Mouse (Mus musculus) liver, embryonic 12.5 days (tissue): ENCODE data around the gene Spag7. TPM values are rescaled to one million over a fixed set of nuclear protein-coding genes. Genes with fewer than 3 reads are reported as not detected.

Experiments used
- ATAC-seq: fragments of 200-750 bp; cut with Nextera tagmentation; 2 replicates; pipeline ENCODE4 v1.8.0; 2017; ENCODE audit warnings: moderate number of reproducible peaks, mild to moderate bottlenecking, moderate library complexity
- H3K27ac ChIP-seq: fragments of 300-500 bp; sonication (generic); 2 replicates; pipeline ENCODE4 v1.5.1; 2016; ENCODE audit warnings: mild to moderate bottlenecking
- H3K27me3 ChIP-seq: fragments of 300-500 bp; sonication (generic); replicated peaks from 2 replicates; pipeline ENCODE4 v1.6.1; 2016; ENCODE audit warnings: mild to moderate bottlenecking, moderate library complexity
- H3K36me3 ChIP-seq: fragments of 300-500 bp; sonication (generic); 2 replicates; pipeline ENCODE4 v1.6.1; 2016; ENCODE audit warnings: mild to moderate bottlenecking, moderate library complexity
- H3K4me1 ChIP-seq: fragments of 300-500 bp; sonication (generic); 2 replicates; pipeline ENCODE4 v1.6.1; 2016
- H3K4me2 ChIP-seq: fragments of 300-500 bp; sonication (generic); 2 replicates; pipeline ENCODE4 v1.6.1; 2016; ENCODE audit warnings: mild to moderate bottlenecking, moderate library complexity
- H3K4me3 ChIP-seq: fragments of 300-500 bp; sonication (generic); 2 replicates; pipeline ENCODE4 v1.5.1; 2016; ENCODE audit warnings: mild to moderate bottlenecking, moderate library complexity
- H3K9ac ChIP-seq: fragments of 300-500 bp; sonication (generic); 2 replicates; pipeline ENCODE4 v1.6.1; 2016; ENCODE audit warnings: mild to moderate bottlenecking, moderate library complexity
- H3K9me3 ChIP-seq: fragments of 300-500 bp; sonication (generic); replicated peaks from 2 replicates; pipeline ENCODE4 v1.6.1; 2016; ENCODE audit warnings: mild to moderate bottlenecking, moderate library complexity
- WGBS: fragments of 180-500 bp; shearing (Covaris S2); methylation state at CpG from one replicate; pipeline ENCODE4 v1.1.7; 2016; ENCODE audit not compliant: insufficient replicate concordance; 5-methylcytosine and 5-hydroxymethylcytosine counted together
- polyA plus RNA-seq: library from polyadenylated mRNA; unstranded; fragments of >200 nt; fragmentation: Nextera tagmentation; extraction: Ambion mirVana; gene quantifications from 2 replicates; pipeline ENCODE4 v1.2.1, GENCODE M21; 2016

Gene Spag7
- polyA plus RNA-seq, 1 experiment from 2014 or later: 84.5 TPM

DNA sequence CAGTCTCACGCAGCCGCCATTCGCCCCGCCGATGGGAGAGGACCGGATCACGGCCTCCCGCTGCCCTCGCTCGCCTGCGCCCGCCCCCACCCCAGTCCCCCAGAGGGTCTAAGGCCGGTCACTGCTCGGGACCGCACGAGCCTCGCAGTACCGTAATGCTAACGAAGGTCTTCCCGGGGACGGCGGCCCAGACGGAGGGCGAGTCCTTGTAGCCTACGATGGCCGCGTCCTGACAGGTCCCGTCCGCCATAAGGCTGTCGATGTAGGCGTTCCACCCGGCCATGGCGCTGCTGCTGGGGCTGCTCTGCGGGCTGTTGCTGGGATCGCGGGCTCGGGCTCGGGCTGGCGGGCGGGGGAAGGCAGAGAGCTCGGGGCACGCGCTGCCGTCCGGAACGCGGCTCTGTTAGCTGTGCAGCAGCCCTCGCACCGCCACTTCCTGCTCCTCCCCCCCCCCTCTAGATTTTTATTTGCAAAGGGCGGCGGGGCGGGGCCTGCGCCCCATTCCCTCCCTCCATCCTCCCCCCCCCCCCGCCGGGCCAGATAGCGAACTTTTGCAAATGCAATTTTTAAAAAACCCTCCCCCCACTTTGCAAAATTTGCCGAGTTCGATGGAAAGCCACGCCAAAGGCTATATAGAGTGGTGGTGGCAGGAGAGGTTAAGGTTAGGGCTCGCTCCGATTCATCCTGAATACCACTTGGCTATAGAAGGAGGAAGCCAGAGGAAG is 14.9 kb downstream of the Spag7 start, which contains the start of gene Pfn1:
Gene Pfn1 (minus strand): TSS at position 447 of the 725 bp plus-strand sequence.
- Histone ChIP-seq H3K4me3 (peak within 1 kb of the TSS; percentile 99), H3K36me3 (peaks cover 38% of the 10 kb centered on the region), H3K9ac (peak within 1 kb of the TSS; percentile 99), H3K27me3 (0 out of 2 replicates have a peak, but pooled peaks cover 9% of the 10 kb centered on the region), H3K4me2 (peak within 1 kb of the TSS; percentile 93), H3K4me1 (peaks cover 78% of the 10 kb centered on the region), H3K9me3 (no peaks in the 10 kb centered on the region), H3K27ac (peak within 1 kb of the TSS; percentile 99)
- WGBS: under 1% methylated on average over 58 of the region's 61 CpGs
- ATAC-seq: peak; percentile 46

GRCm38 (mm10) chr11:70653345-70654197 is 15.6 kb downstream of the Spag7 start:
- Histone ChIP-seq H3K36me3 (peaks cover 46% of the 10 kb centered on the region), H3K4me1 (peaks cover 81% of the 10 kb centered on the region), H3K27me3 (0 out of 2 replicates have a peak, but pooled peaks cover 9% of the 10 kb centered on the region), H3K9me3 (no peaks in the 10 kb centered on the region), H3K9ac (peak overlapping the region; percentile 99), H3K27ac (peak overlapping the region; percentile 99), H3K4me3 (peak overlapping the region; percentile 99), H3K4me2 (peak overlapping the region; percentile 93)
- ATAC-seq: peak; percentile 67
- under 1% methylated on average over 58 of the region's 63 CpGs for WGBS

DNA sequence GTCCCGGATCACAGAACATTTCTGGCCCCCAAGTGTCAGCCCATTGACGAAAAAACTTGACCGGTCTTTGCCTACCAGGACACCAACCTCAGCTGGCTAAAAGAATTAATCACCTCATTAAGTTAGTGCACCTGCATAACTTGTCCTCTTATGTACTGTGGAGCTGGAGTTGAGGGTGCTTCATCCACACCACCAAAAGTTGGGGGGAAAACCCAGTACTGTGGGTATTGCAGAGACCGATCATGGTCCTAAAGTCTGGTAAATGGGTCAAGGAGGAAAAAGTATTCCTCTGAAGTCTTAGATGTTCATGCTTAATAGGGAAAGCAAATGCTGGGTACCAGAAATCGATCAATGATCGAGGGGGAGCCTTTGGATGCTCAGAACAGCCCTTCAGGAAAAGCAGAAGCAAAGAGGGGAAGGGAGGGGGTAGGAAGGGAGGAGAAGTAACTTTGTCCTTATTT is 16.3 kb downstream of the Spag7 start:
- H3K36me3 ChIP-seq: peaks cover 47% of the 10 kb centered on the region
- 0 out of 2 replicates have a peak, but pooled peaks cover 9% of the 10 kb centered on the region for H3K27me3 ChIP-seq
- peaks cover 81% of the 10 kb centered on the region for H3K4me1 ChIP-seq
- H3K9ac ChIP-seq: peak overlapping the region; percentile 99
- peak overlapping the region; percentile 93 for H3K4me2 ChIP-seq
- no peaks in the 10 kb centered on the region for H3K9me3 ChIP-seq
- H3K27ac ChIP-seq: peak overlapping the region; percentile 99
- no peak for ATAC-seq
- peak overlapping the region; percentile 99 for H3K4me3 ChIP-seq
- 20% methylated on average over 6 of the region's 6 CpGs for WGBS

GRCm38 (mm10) chr11:70652029-70652883 is 17.0 kb downstream of the Spag7 start:
- H3K9ac ChIP-seq: peak overlapping the region; percentile 99
- peak overlapping the region; percentile 99 for H3K4me3 ChIP-seq
- peaks cover 76% of the 10 kb centered on the region for H3K4me1 ChIP-seq
- H3K9me3 ChIP-seq: no peaks in the 10 kb centered on the region
- H3K27me3 ChIP-seq: 0 out of 2 replicates have a peak, but pooled peaks cover 9% of the 10 kb centered on the region
- no peak for ATAC-seq
- H3K4me2 ChIP-seq: peak overlapping the region; percentile 93
- H3K27ac ChIP-seq: peak overlapping the region; percentile 99
- peaks cover 47% of the 10 kb centered on the region for H3K36me3 ChIP-seq
- 41% methylated on average over 12 of the region's 12 CpGs for WGBS

- peak overlapping the region; percentile 29 for H3K4me3 ChIP-seq
- H3K4me1 ChIP-seq: peaks cover 70% of the 10 kb centered on the region
- 0 out of 2 replicates have a peak, but pooled peaks cover 3% of the 10 kb centered on the region for H3K27me3 ChIP-seq
- H3K36me3 ChIP-seq: peaks cover 47% of the 10 kb centered on the region
- H3K4me2 ChIP-seq: peak overlapping the region; percentile 93
- no peaks in the 10 kb centered on the region for H3K9me3 ChIP-seq
- WGBS: 41% methylated on average over 2 of the region's 2 CpGs
- ATAC-seq: no peak
- H3K27ac ChIP-seq: peak overlapping the region; percentile 99
- H3K9ac ChIP-seq: 0 out of 2 replicates have a peak overlapping the region, but pooled peaks have one; percentile 47
Observed at GRCm38 (mm10) chr11:70651391-70651790, 17.8 kb downstream of the Spag7 start.

DNA sequence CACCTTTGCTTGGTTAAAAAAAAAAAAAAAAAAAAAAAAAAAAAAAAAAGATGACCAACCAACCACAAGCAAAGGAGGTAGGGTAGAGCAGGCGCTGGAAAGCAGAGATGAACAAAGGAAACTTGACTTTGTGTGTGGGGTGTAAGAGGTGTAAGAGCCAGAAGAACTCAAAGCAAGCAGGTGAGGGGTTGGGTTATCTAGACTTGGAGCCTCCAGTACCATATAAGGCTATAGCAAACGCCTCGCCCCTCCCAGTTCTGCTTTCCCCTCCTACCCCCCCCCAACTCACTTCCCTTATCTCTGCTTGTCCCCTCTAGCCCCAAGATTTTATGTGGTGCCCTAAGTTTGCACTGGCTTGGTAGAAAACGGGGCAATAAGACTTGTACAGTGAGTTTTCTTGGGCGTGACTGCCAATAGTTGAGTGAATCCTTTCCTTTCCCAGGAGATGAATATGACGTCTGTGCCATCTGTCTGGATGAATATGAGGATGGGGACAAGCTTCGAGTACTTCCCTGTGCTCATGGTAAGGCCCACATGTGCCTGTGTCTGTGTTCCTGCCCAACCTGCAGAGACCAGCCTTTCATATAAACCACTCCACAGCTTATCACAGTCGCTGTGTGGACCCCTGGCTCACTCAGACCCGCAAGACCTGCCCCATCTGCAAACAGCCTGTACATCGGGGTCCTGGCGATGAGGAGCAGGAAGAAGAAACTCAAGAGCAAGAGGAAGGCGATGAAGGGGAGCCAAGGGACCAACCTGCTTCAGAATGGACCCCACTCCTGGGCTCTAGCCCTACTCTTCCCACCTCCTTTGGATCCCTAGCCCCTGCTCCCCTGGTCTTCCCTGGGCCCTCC is 18.7 kb downstream of the Spag7 start:
- Histone ChIP-seq H3K4me1 (peaks cover 70% of the 10 kb centered on the region), H3K4me2 (peak overlapping the region; percentile 93), H3K27me3 (no peaks in the 10 kb centered on the region), H3K27ac (peak overlapping the region; percentile 99), H3K36me3 (peaks cover 49% of the 10 kb centered on the region), H3K4me3 (peak overlapping the region; percentile 74), H3K9ac (peak overlapping the region; percentile 47), H3K9me3 (no peaks in the 10 kb centered on the region)
- no peak for ATAC-seq
- 40% methylated on average over 12 of the region's 12 CpGs for WGBS

GRCm38 (mm10) chr11:70649185-70649734 is 20.0 kb downstream of the Spag7 start:
- peak overlapping the region; percentile 88 for H3K9ac ChIP-seq
- peaks cover 62% of the 10 kb centered on the region for H3K36me3 ChIP-seq
- H3K4me2 ChIP-seq: peak overlapping the region; percentile 93
- WGBS: 75% methylated on average over 8 of the region's 8 CpGs
- peak overlapping the region; percentile 99 for H3K27ac ChIP-seq
- H3K4me1 ChIP-seq: peaks cover 78% of the 10 kb centered on the region
- ATAC-seq: no peak
- H3K4me3 ChIP-seq: peak overlapping the region; percentile 74
- H3K27me3 ChIP-seq: no peaks in the 10 kb centered on the region
- H3K9me3 ChIP-seq: no peaks in the 10 kb centered on the region

DNA sequence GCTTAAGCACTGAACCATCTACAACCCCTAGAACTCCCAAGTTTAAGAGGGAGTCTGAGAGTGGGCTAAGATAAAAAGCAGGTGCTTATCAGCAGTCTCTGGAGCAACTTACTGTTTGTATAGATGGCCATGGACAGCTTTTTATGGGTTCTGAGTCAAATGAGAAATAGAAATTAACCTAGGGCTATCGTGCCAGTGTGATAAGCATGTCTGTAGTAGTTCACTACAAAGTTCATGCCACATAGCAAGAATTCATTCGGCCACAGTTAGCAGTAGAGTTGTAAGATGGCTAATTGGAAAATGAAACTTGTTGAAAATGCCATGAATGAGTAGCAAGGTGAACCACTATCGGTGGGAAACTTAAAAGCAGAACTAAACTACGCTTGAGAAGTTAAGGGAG is 20.7 kb downstream of the Spag7 start:
- H3K9ac ChIP-seq: peak overlapping the region; percentile 88
- WGBS: 25% methylated on average over 4 of the region's 4 CpGs
- H3K4me2 ChIP-seq: peak overlapping the region; percentile 93
- H3K27me3 ChIP-seq: no peaks in the 10 kb centered on the region
- H3K4me1 ChIP-seq: peaks cover 79% of the 10 kb centered on the region
- peaks cover 67% of the 10 kb centered on the region for H3K36me3 ChIP-seq
- peak; percentile 30 for ATAC-seq
- H3K27ac ChIP-seq: peak overlapping the region; percentile 99
- no peaks in the 10 kb centered on the region for H3K9me3 ChIP-seq
- H3K4me3 ChIP-seq: peak overlapping the region; percentile 74

GRCm38 (mm10) chr11:70647716-70648420 is 21.3 kb downstream of the Spag7 start:
- peak; percentile 40 for ATAC-seq
- no peaks in the 10 kb centered on the region for H3K9me3 ChIP-seq
- H3K4me1 ChIP-seq: peaks cover 76% of the 10 kb centered on the region
- 2% methylated on average over 28 of the region's 28 CpGs for WGBS
- peak overlapping the region; percentile 88 for H3K9ac ChIP-seq
- H3K27ac ChIP-seq: peak overlapping the region; percentile 99
- H3K36me3 ChIP-seq: peaks cover 71% of the 10 kb centered on the region
- no peaks in the 10 kb centered on the region for H3K27me3 ChIP-seq
- H3K4me3 ChIP-seq: peak overlapping the region; percentile 74
- H3K4me2 ChIP-seq: peak overlapping the region; percentile 93
